In the genomic region with DNA sequence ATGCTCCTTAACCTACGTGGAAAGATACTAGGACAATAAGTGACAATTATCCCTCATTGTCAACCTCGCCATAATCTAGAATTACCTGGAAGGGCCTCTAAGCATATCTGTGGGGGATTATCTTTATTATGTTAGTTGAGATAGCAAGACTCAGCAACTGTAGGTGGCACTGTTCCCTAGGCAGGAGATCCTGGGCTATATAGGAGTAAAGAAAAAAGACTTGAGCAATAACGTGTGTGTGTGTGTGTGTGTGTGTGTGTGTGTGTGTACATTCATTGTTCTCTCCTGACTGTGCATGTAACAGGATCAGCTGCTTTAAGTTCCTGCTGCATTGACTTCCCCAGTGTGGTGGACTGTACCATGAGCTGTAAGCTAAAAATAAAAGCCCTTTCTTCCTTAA, we compare ENCODE assay signal across 9 mouse cellular contexts.
DNase-seq lines count a peak whose midpoint lies in the region; ATAC-seq and TF ChIP-seq lines count a peak whose summit lies in the region.
"Had no signal": no experiment of that assay in that cellular context is flagged by ENCODE, and none has a peak within 500 bp of the region (broad histone marks: within the 10 kb centered on the region; RNA-seq: fewer than 3 reads in every experiment).

No protein-coding gene starts in this region.

- peak; percentile 18; the same call in 1 of the 2 replicates for TF ChIP-seq CTCF in heart, postnatal 0 days (IDR thresholded peaks at IDR 0.05; ENCODE audit: low read depth)

- H3K9ac ChIP-seq in heart, postnatal 0 days (replicated peaks; ENCODE audit: low read depth, low read length), result no peak overlapping the region
- no peak overlapping the region for H3K9ac ChIP-seq in heart, embryonic 12.5 days
- H3K9ac ChIP-seq in hindbrain, embryonic 11.5 days (ENCODE audit: low read depth, low read length), result no peak overlapping the region
- H3K9ac ChIP-seq: forebrain, embryonic 15.5 days had no signal

- WGBS in heart, postnatal 0 days, result 38% methylated on average over 3 of the region's 3 CpGs
- WGBS in heart, embryonic 12.5 days, result 47% methylated on average over 3 of the region's 3 CpGs
- WGBS in hindbrain, embryonic 11.5 days, result 60% methylated on average over 3 of the region's 3 CpGs
- 48% methylated on average over 3 of the region's 3 CpGs for WGBS in limb, embryonic 10.5 days

- no peak overlapping the region for H3K27ac ChIP-seq in heart, postnatal 0 days (ENCODE audit: low read depth)
- no peak overlapping the region for H3K27ac ChIP-seq in heart, embryonic 12.5 days (ENCODE audit: poor library complexity, severe bottlenecking)
- H3K27ac ChIP-seq in hindbrain, embryonic 11.5 days (ENCODE audit: low read depth, low read length), result no peak overlapping the region
- no peak overlapping the region for H3K27ac ChIP-seq in limb, embryonic 10.5 days
- H3K27ac ChIP-seq: forebrain, embryonic 15.5 days had no signal

- H3K27me3 ChIP-seq in heart, postnatal 0 days (ENCODE audit: control insufficient read depth, insufficient read depth, low read length), result no peaks in the 10 kb centered on the region
- H3K27me3 ChIP-seq in heart, embryonic 12.5 days (replicated peaks), result no peaks in the 10 kb centered on the region
- no peaks in the 10 kb centered on the region for H3K27me3 ChIP-seq in hindbrain, embryonic 11.5 days (ENCODE audit: control insufficient read depth, insufficient read depth, low read length)
- peaks cover 66% of the 10 kb centered on the region for H3K27me3 ChIP-seq in limb, embryonic 10.5 days (ENCODE audit: low read depth, poor library complexity, severe bottlenecking)
- H3K27me3 ChIP-seq: forebrain, embryonic 15.5 days had no signal

- no peaks in the 10 kb centered on the region for H3K36me3 ChIP-seq in heart, postnatal 0 days (replicated peaks; ENCODE audit: control insufficient read depth, insufficient read depth, low read length)
- no peaks in the 10 kb centered on the region for H3K36me3 ChIP-seq in heart, embryonic 12.5 days
- H3K36me3 ChIP-seq in hindbrain, embryonic 11.5 days (ENCODE audit: control insufficient read depth, insufficient read depth, low read length), result no peaks in the 10 kb centered on the region
- H3K36me3 ChIP-seq in limb, embryonic 10.5 days, result no peaks in the 10 kb centered on the region
- H3K36me3 ChIP-seq: forebrain, embryonic 15.5 days had no signal

- no peak for DNase-seq in heart, postnatal 0 days (ENCODE audit: low spot score)
- DNase-seq in 3134 (ENCODE audit: extremely low read depth, insufficient read length, low spot score), result peak; percentile 7
- DNase-seq in CD4-positive helper T cell, adult 2 months (ENCODE audit: low read depth, low spot score), result peak; percentile 23
- DNase-seq in kidney, postnatal 4 days, result peak; percentile 2
- DNase-seq in c-Kit-positive CD71-positive TER-119-positive erythroid progenitor cells, embryonic 14.5 days (ENCODE audit: low spot score), result no peak
- no peak for DNase-seq in hindbrain, embryonic 11.5 days (ENCODE audit: low spot score)
- no peak for DNase-seq in limb, embryonic 10.5 days (ENCODE audit: low spot score)

- no peak for TF ChIP-seq EP300 in heart, postnatal 0 days (IDR thresholded peaks at IDR 0.05; ENCODE audit: low read depth)

- H3K9me3 ChIP-seq in heart, postnatal 0 days (replicated peaks; ENCODE audit: control insufficient read depth, low read length), result no peaks in the 10 kb centered on the region
- no peaks in the 10 kb centered on the region for H3K9me3 ChIP-seq in heart, embryonic 12.5 days (replicated peaks)
- no peaks in the 10 kb centered on the region for H3K9me3 ChIP-seq in hindbrain, embryonic 11.5 days (ENCODE audit: control insufficient read depth, low read length)
- no peaks in the 10 kb centered on the region for H3K9me3 ChIP-seq in limb, embryonic 10.5 days (replicated peaks)
- H3K9me3 ChIP-seq: forebrain, embryonic 15.5 days had no signal

- no peaks in the 10 kb centered on the region for H3K4me1 ChIP-seq in heart, postnatal 0 days (ENCODE audit: control insufficient read depth, insufficient read depth)
- H3K4me1 ChIP-seq in heart, embryonic 12.5 days (replicated peaks), result no peaks in the 10 kb centered on the region
- H3K4me1 ChIP-seq in hindbrain, embryonic 11.5 days (replicated peaks; ENCODE audit: control insufficient read depth, insufficient read depth, low read length), result no peaks in the 10 kb centered on the region
- no peaks in the 10 kb centered on the region for H3K4me1 ChIP-seq in limb, embryonic 10.5 days
- H3K4me1 ChIP-seq: forebrain, embryonic 15.5 days had no signal

- no peak overlapping the region for H3K4me3 ChIP-seq in heart, postnatal 0 days (ENCODE audit: low read depth, low read length)
- H3K4me3 ChIP-seq in heart, embryonic 12.5 days, result no peak overlapping the region
- H3K4me3 ChIP-seq in hindbrain, embryonic 11.5 days (ENCODE audit: low read depth, low read length), result no peak overlapping the region
- H3K4me3 ChIP-seq in limb, embryonic 10.5 days, result no peak overlapping the region
- H3K4me3 ChIP-seq: forebrain, embryonic 15.5 days had no signal

- no peak overlapping the region for H3K4me2 ChIP-seq in heart, postnatal 0 days (ENCODE audit: low read depth, low read length)
- H3K4me2 ChIP-seq in heart, embryonic 12.5 days, result no peak overlapping the region
- H3K4me2 ChIP-seq in hindbrain, embryonic 11.5 days (replicated peaks; ENCODE audit: low read depth, low read length), result no peak overlapping the region
- H3K4me2 ChIP-seq: forebrain, embryonic 15.5 days had no signal

- no peak for ATAC-seq in heart, postnatal 0 days (ENCODE audit: insufficient read depth, low read depth)
- no peak for ATAC-seq in heart, embryonic 12.5 days (ENCODE audit: insufficient number of reproducible peaks, low FRiP score)
- ATAC-seq in hindbrain, embryonic 11.5 days (ENCODE audit: low FRiP score), result no peak
- ATAC-seq: forebrain, embryonic 15.5 days had no signal

Comparison
In these comparisons a context has a peak if more than half of its experiments do, and no peak if none do; other contexts are left out.
1. DNase-seq: peak in 3134 (single experiment), CD4-positive helper T cell, adult 2 months (single experiment) and kidney, postnatal 4 days (2 of 2); none in heart, postnatal 0 days (single experiment), c-Kit-positive CD71-positive TER-119-positive erythroid progenitor cells, embryonic 14.5 days (single experiment), hindbrain, embryonic 11.5 days (single experiment) and limb, embryonic 10.5 days (single experiment).